Mouse (Mus musculus) liver, adult 2 months (tissue): Measurements from ENCODE around the gene Ldb1.
A peak's percentile ranks its signal among the peaks of the same experiment; 100 is the strongest.

Experiments used
- CTCF ChIP-seq: fragments of 200-500 bp; IDR thresholded peaks from 2 replicates; pipeline ENCODE4 v1.5.1; 2011; ENCODE audit warnings: low read depth, low read length, control low read depth
- POLR2A ChIP-seq: fragments of 200-500 bp; IDR thresholded peaks from 2 replicates; pipeline ENCODE4 v1.6.1; 2011; ENCODE audit warnings: low read length, control low read depth; ENCODE audit not compliant: insufficient read depth; ENCODE audit errors: extremely low read depth

DNA sequence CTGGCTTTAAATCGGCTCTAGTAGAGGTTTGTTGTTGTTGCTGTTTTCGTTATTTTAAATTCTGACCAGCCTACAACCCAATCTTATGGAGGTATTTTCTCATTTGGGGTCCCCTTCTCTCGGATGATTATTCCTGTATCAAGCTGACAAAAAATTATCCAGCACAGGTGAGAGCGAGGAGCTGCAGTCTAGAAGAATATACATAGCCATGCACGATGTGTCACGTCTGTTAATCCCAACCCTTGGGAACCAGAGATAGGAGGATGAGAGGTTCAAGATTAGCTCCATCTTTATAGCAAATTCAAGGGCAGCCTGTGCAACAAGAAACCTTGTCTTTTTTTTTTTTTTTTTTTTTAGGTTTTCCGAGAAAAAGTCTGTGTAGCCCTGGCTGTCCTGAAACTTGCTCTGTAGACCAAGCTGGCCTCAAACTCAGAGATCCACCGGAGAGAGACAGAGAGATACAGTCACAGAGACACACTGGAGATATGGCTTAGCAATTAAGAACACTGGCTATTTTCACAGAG, 46.3 kb downstream of the Ldb1 start:
- no peak for TF ChIP-seq CTCF
- 0 out of 2 replicates have a peak, but pooled peaks have one; percentile 27 for TF ChIP-seq POLR2A
